Mouse (Mus musculus): Measurements from ENCODE around the gene Hsdl2. TPM values are rescaled to one million over a fixed set of nuclear protein-coding genes. Genes with fewer than 3 reads are reported as not detected.

The Hsdl2 gene
- polyA plus RNA-seq, 1 experiment from 2014 or later: 27.7 TPM

GRCm38 (mm10) chr4:59642657-59643056 lies 61.3 kb downstream of the Hsdl2 start:
- ATAC-seq (replicated peaks; ENCODE audit: low FRiP score): no peak
- H3K27ac ChIP-seq (ENCODE audit: low read depth, low read length): no peak overlapping the region
- no peak overlapping the region for H3K4me2 ChIP-seq (ENCODE audit: low read depth, low read length, severe bottlenecking)

DNA sequence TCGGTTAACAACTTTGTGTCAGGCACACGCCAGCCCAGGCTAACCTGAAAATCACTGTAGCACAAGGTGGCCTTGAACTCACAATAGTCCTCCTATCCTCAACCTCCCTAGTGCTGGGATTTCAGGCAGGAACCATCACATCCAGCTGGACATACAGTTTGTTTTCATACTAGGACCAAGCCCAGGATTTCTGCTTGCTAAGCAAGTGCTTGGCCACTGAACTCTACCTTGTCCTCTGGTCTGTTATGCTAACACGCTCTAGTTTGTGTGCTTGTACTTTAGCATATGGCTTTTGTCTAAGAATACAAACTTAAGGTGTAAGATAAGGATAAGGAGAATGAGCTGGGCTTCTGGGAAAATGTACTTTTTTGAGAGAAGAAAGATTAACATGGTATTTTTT lies 63.1 kb downstream of the Hsdl2 start:
- Histone ChIP-seq H3K4me3 (ENCODE audit: low read depth, low read length) (no peak overlapping the region), H3K27ac (ENCODE audit: low read depth, low read length) (no peak overlapping the region), H3K4me2 (ENCODE audit: low read depth, low read length, severe bottlenecking) (no peak overlapping the region), H3K27me3 (ENCODE audit: control insufficient read depth, insufficient read depth, low read length) (no peaks in the 10 kb centered on the region), H3K36me3 (ENCODE audit: control insufficient read depth, insufficient read depth, low read length) (no peaks in the 10 kb centered on the region), H3K9ac (ENCODE audit: low read length) (no peak overlapping the region), H3K4me1 (replicated peaks; ENCODE audit: control insufficient read depth, insufficient read depth, low read length) (0 out of 2 replicates have a peak, but pooled peaks cover 3% of the 10 kb centered on the region), H3K9me3 (ENCODE audit: control insufficient read depth, low read length) (no peaks in the 10 kb centered on the region)
- DNase-seq (ENCODE audit: low spot score) (no peak), ATAC-seq (replicated peaks; ENCODE audit: low FRiP score) (no peak)
- 91% methylated on average over 3 of the region's 3 CpGs for WGBS

More at GRCm38 (mm10) chr4:59642657-59643056, 61.3 kb downstream of the Hsdl2 start:
- WGBS: 82% methylated on average over 2 of the region's 2 CpGs
- Histone ChIP-seq H3K9me3 (ENCODE audit: control insufficient read depth, low read length) (no peaks in the 10 kb centered on the region), H3K27me3 (ENCODE audit: control insufficient read depth, insufficient read depth, low read length) (no peaks in the 10 kb centered on the region), H3K4me3 (ENCODE audit: low read depth, low read length) (no peak overlapping the region), H3K4me1 (replicated peaks; ENCODE audit: control insufficient read depth, insufficient read depth, low read length) (0 out of 2 replicates have a peak, but pooled peaks cover 3% of the 10 kb centered on the region), H3K36me3 (ENCODE audit: control insufficient read depth, insufficient read depth, low read length) (no peaks in the 10 kb centered on the region), H3K9ac (ENCODE audit: low read length) (no peak overlapping the region)
- DNase-seq (ENCODE audit: low spot score): no peak

GRCm38 (mm10) chr4:59644992-59645391 lies 63.6 kb downstream of the Hsdl2 start:
- Histone ChIP-seq H3K9ac (ENCODE audit: low read length) (no peak overlapping the region), H3K36me3 (ENCODE audit: control insufficient read depth, insufficient read depth, low read length) (no peaks in the 10 kb centered on the region), H3K27ac (ENCODE audit: low read depth, low read length) (no peak overlapping the region), H3K4me1 (replicated peaks; ENCODE audit: control insufficient read depth, insufficient read depth, low read length) (0 out of 2 replicates have a peak, but pooled peaks cover 3% of the 10 kb centered on the region), H3K27me3 (ENCODE audit: control insufficient read depth, insufficient read depth, low read length) (no peaks in the 10 kb centered on the region), H3K4me2 (ENCODE audit: low read depth, low read length, severe bottlenecking) (no peak overlapping the region), H3K4me3 (ENCODE audit: low read depth, low read length) (no peak overlapping the region), H3K9me3 (ENCODE audit: control insufficient read depth, low read length) (no peaks in the 10 kb centered on the region)
- DNase-seq (ENCODE audit: low spot score): no peak
- WGBS: 72% methylated on average over 4 of the region's 4 CpGs
- ATAC-seq (replicated peaks; ENCODE audit: low FRiP score): no peak

GRCm38 (mm10) chr4:59645610-59646009 lies 64.2 kb downstream of the Hsdl2 start:
- ATAC-seq (replicated peaks; ENCODE audit: low FRiP score): no peak
- H3K4me2 ChIP-seq (ENCODE audit: low read depth, low read length, severe bottlenecking): no peak overlapping the region

GRCm38 (mm10) chr4:59646020-59646696 lies 64.8 kb downstream of the Hsdl2 start:
- Histone ChIP-seq H3K4me1 (replicated peaks; ENCODE audit: control insufficient read depth, insufficient read depth, low read length) (0 out of 2 replicates have a peak, but pooled peaks cover 3% of the 10 kb centered on the region), H3K9ac (ENCODE audit: low read length) (no peak overlapping the region), H3K27ac (ENCODE audit: low read depth, low read length) (no peak overlapping the region), H3K36me3 (ENCODE audit: control insufficient read depth, insufficient read depth, low read length) (no peaks in the 10 kb centered on the region), H3K27me3 (ENCODE audit: control insufficient read depth, insufficient read depth, low read length) (no peaks in the 10 kb centered on the region), H3K9me3 (ENCODE audit: control insufficient read depth, low read length) (no peaks in the 10 kb centered on the region), H3K4me3 (ENCODE audit: low read depth, low read length) (no peak overlapping the region), H3K4me2 (ENCODE audit: low read depth, low read length, severe bottlenecking) (no peak overlapping the region)
- DNase-seq (ENCODE audit: low spot score) (no peak), ATAC-seq (replicated peaks; ENCODE audit: low FRiP score) (no peak)
- WGBS: 92% methylated on average over 10 of the region's 10 CpGs

More at GRCm38 (mm10) chr4:59645610-59646009, 64.2 kb downstream of the Hsdl2 start:
- WGBS: 95% methylated on average over 2 of the region's 2 CpGs
- Histone ChIP-seq H3K4me1 (replicated peaks; ENCODE audit: control insufficient read depth, insufficient read depth, low read length) (0 out of 2 replicates have a peak, but pooled peaks cover 3% of the 10 kb centered on the region), H3K4me3 (ENCODE audit: low read depth, low read length) (no peak overlapping the region), H3K36me3 (ENCODE audit: control insufficient read depth, insufficient read depth, low read length) (no peaks in the 10 kb centered on the region), H3K9ac (ENCODE audit: low read length) (no peak overlapping the region), H3K27me3 (ENCODE audit: control insufficient read depth, insufficient read depth, low read length) (no peaks in the 10 kb centered on the region), H3K9me3 (ENCODE audit: control insufficient read depth, low read length) (no peaks in the 10 kb centered on the region), H3K27ac (ENCODE audit: low read depth, low read length) (no peak overlapping the region)
- DNase-seq (ENCODE audit: low spot score): no peak

- 90% methylated on average over 5 of the region's 5 CpGs for whole genome bisulfite sequencing
- no peak overlapping the region for H3K9ac ChIP-seq (ENCODE audit: low read length)
- ATAC-seq (replicated peaks; ENCODE audit: low FRiP score): no peak
- H3K4me2 ChIP-seq (ENCODE audit: low read depth, low read length, severe bottlenecking): no peak overlapping the region
- H3K4me3 ChIP-seq (ENCODE audit: low read depth, low read length): no peak overlapping the region
- no peaks in the 10 kb centered on the region for H3K9me3 ChIP-seq (ENCODE audit: control insufficient read depth, low read length)
- no peaks in the 10 kb centered on the region for H3K36me3 ChIP-seq (ENCODE audit: control insufficient read depth, insufficient read depth, low read length)
- DNase-seq (ENCODE audit: low spot score): no peak
- H3K4me1 ChIP-seq (replicated peaks; ENCODE audit: control insufficient read depth, insufficient read depth, low read length): no peaks in the 10 kb centered on the region
- no peak overlapping the region for H3K27ac ChIP-seq (ENCODE audit: low read depth, low read length)
- no peaks in the 10 kb centered on the region for H3K27me3 ChIP-seq (ENCODE audit: control insufficient read depth, insufficient read depth, low read length)
Measured at GRCm38 (mm10) chr4:59649119-59649518, 67.8 kb downstream of the Hsdl2 start.

- no peak for DNase-seq (ENCODE audit: low spot score)
- Histone ChIP-seq H3K27ac (ENCODE audit: low read depth, low read length) (no peak overlapping the region), H3K9me3 (ENCODE audit: control insufficient read depth, low read length) (no peaks in the 10 kb centered on the region), H3K9ac (ENCODE audit: low read length) (no peak overlapping the region), H3K4me3 (ENCODE audit: low read depth, low read length) (no peak overlapping the region), H3K4me1 (replicated peaks; ENCODE audit: control insufficient read depth, insufficient read depth, low read length) (no peaks in the 10 kb centered on the region), H3K27me3 (ENCODE audit: control insufficient read depth, insufficient read depth, low read length) (no peaks in the 10 kb centered on the region), H3K4me2 (ENCODE audit: low read depth, low read length, severe bottlenecking) (no peak overlapping the region), H3K36me3 (ENCODE audit: control insufficient read depth, insufficient read depth, low read length) (no peaks in the 10 kb centered on the region)
- 90% methylated on average over 1 of the region's 1 CpGs for WGBS
- ATAC-seq (replicated peaks; ENCODE audit: low FRiP score): no peak
Measured at GRCm38 (mm10) chr4:59652166-59652681, 70.9 kb downstream of the Hsdl2 start.

DNA sequence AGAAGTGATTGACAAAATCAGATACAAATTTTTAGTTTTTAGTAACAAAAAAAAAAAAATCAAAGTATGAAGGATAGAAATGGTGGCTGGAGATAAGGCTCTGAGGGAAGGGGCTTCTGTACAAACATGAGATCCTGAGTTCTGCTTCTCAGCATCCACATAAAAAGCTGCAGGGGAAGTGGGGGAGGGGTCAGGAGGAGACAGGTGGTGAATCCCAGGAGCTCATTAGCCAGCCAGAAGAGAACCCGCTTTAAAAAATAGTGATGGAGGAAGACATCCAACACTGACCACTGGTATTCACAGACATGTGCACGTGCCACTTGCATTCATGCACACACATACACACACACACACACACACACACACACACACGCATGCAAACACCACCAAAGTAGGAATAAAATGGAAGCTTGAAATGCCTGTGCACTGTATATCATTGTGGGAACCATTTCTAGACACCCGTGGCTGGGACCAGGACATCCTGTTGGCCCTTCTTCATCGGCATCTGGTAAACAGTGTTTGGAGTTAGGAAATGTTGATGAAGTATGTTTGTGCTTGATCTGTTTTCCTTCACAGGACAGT lies 74.8 kb downstream of the Hsdl2 start:
- ATAC-seq (replicated peaks; ENCODE audit: low FRiP score): no peak

More for the DNA sequence above, 74.8 kb downstream of the Hsdl2 start:
- no peaks in the 10 kb centered on the region for H3K9me3 ChIP-seq (ENCODE audit: control insufficient read depth, low read length)
- no peaks in the 10 kb centered on the region for H3K36me3 ChIP-seq (ENCODE audit: control insufficient read depth, insufficient read depth, low read length)
- H3K4me2 ChIP-seq (ENCODE audit: low read depth, low read length, severe bottlenecking): no peak overlapping the region
- no peak overlapping the region for H3K9ac ChIP-seq (ENCODE audit: low read length)
- H3K27ac ChIP-seq (ENCODE audit: low read depth, low read length): no peak overlapping the region
- WGBS: 84% methylated on average over 5 of the region's 5 CpGs
- DNase-seq (ENCODE audit: low spot score): no peak
- H3K4me1 ChIP-seq (replicated peaks; ENCODE audit: control insufficient read depth, insufficient read depth, low read length): no peaks in the 10 kb centered on the region
- H3K27me3 ChIP-seq (ENCODE audit: control insufficient read depth, insufficient read depth, low read length): no peaks in the 10 kb centered on the region
- no peak overlapping the region for H3K4me3 ChIP-seq (ENCODE audit: low read depth, low read length)
